Mouse (Mus musculus) hindbrain, embryonic 14.5 days (tissue): ENCODE data around the gene Peli1. TPM values are rescaled to one million over a fixed set of nuclear protein-coding genes. Genes with fewer than 3 reads are reported as not detected.

Experiments used
- ATAC-seq: fragments of 200-750 bp; cut with Nextera tagmentation; 2 replicates; pipeline ENCODE4 v1.8.0; 2017; ENCODE audit warnings: moderate number of reproducible peaks, mild to moderate bottlenecking, moderate TSS enrichment, moderate library complexity; ENCODE audit not compliant: low FRiP score
- DNase-seq: peaks from one replicate; pipeline ENCODE4 v3.0.0-alpha.2; 2015; ENCODE audit warnings: low spot score
- H3K27ac ChIP-seq: fragments of 300-500 bp; sonication (generic); 2 replicates; pipeline ENCODE4 v1.5.1; 2014; ENCODE audit warnings: mild to moderate bottlenecking, moderate library complexity
- H3K27me3 ChIP-seq: fragments of 300-500 bp; sonication (generic); 2 replicates; pipeline ENCODE4 v1.6.1; 2014; ENCODE audit warnings: mild to moderate bottlenecking, low read length, mixed read lengths; ENCODE audit not compliant: control insufficient read depth, insufficient read depth
- H3K36me3 ChIP-seq: fragments of 300-500 bp; sonication (generic); replicated peaks from 2 replicates; pipeline ENCODE4 v1.6.1; 2014; ENCODE audit not compliant: control insufficient read depth, insufficient read depth
- H3K4me1 ChIP-seq: fragments of 300-500 bp; sonication (generic); replicated peaks from 2 replicates; pipeline ENCODE4 v1.6.1; 2014; ENCODE audit warnings: antibody characterized with exemption, low read length, mixed read lengths; ENCODE audit not compliant: control insufficient read depth, insufficient read depth
- H3K4me2 ChIP-seq: fragments of 300-500 bp; sonication (generic); replicated peaks from 2 replicates; pipeline ENCODE4 v1.6.1; 2014; ENCODE audit warnings: mild to moderate bottlenecking, moderate library complexity
- H3K4me3 ChIP-seq: fragments of 300-500 bp; sonication (generic); replicated peaks from 2 replicates; pipeline ENCODE4 v1.5.1; 2014; ENCODE audit warnings: mild to moderate bottlenecking, low read length
- H3K9ac ChIP-seq: fragments of 300-500 bp; sonication (generic); 2 replicates; pipeline ENCODE4 v1.6.1; 2014
- H3K9me3 ChIP-seq: fragments of 300-500 bp; sonication (generic); 2 replicates; pipeline ENCODE4 v1.6.1; 2016; ENCODE audit warnings: low read length; ENCODE audit not compliant: control insufficient read depth
- WGBS: fragments of 180-500 bp; shearing (Covaris S2); extraction: QIAGEN DNeasy Blood & Tissue Kit; methylation state at CpG from one replicate; pipeline ENCODE4 v1.1.7; 2014; 5-methylcytosine and 5-hydroxymethylcytosine counted together
- polyA plus RNA-seq: library from polyadenylated mRNA; unstranded; fragments of >200 nt; fragmentation: Nextera tagmentation; extraction: Ambion mirVana; gene quantifications from 2 replicates; pipeline ENCODE4 v1.2.1, GENCODE M21; 2014

The Peli1 gene
- polyA plus RNA-seq, 1 experiment from 2014 or later, result 82.6 TPM

GRCm38 (mm10) chr11:21060386-21061074 is 30.6 kb upstream of the Peli1 start:
- Histone ChIP-seq H3K27me3 (no peaks in the 10 kb centered on the region), H3K36me3 (no peaks in the 10 kb centered on the region), H3K9me3 (no peaks in the 10 kb centered on the region), H3K4me1 (0 out of 2 replicates have a peak, but pooled peaks cover 5% of the 10 kb centered on the region), H3K27ac (no peak overlapping the region), H3K4me3 (no peak overlapping the region), H3K4me2 (no peak overlapping the region), H3K9ac (no peak overlapping the region)
- 68% methylated on average over 7 of the region's 7 CpGs for WGBS
- ATAC-seq (no peak), DNase-seq (no peak)

GRCm38 (mm10) chr11:21061075-21061403 is 30.1 kb upstream of the Peli1 start:
- no peaks in the 10 kb centered on the region for H3K27me3 ChIP-seq
- no peak overlapping the region for H3K9ac ChIP-seq
- H3K9me3 ChIP-seq, result no peaks in the 10 kb centered on the region
- WGBS, result 73% methylated on average over 8 of the region's 8 CpGs
- H3K4me2 ChIP-seq, result no peak overlapping the region
- 0 out of 2 replicates have a peak, but pooled peaks cover 5% of the 10 kb centered on the region for H3K4me1 ChIP-seq
- DNase-seq (no peak), ATAC-seq (no peak)
- no peak overlapping the region for H3K4me3 ChIP-seq
- no peaks in the 10 kb centered on the region for H3K36me3 ChIP-seq
- no peak overlapping the region for H3K27ac ChIP-seq

- ATAC-seq (no peak), DNase-seq (no peak)
- no peaks in the 10 kb centered on the region for H3K27me3 ChIP-seq
- no peak overlapping the region for H3K4me3 ChIP-seq
- no peaks in the 10 kb centered on the region for H3K36me3 ChIP-seq
- no peak overlapping the region for H3K27ac ChIP-seq
- H3K4me1 ChIP-seq, result 0 out of 2 replicates have a peak, but pooled peaks cover 5% of the 10 kb centered on the region
- H3K9ac ChIP-seq, result no peak overlapping the region
- 91% methylated on average over 8 of the region's 8 CpGs for WGBS
- H3K9me3 ChIP-seq, result no peaks in the 10 kb centered on the region
- no peak overlapping the region for H3K4me2 ChIP-seq
Observed at GRCm38 (mm10) chr11:21061431-21061830, 29.7 kb upstream of the Peli1 start.

GRCm38 (mm10) chr11:21062071-21062470 is 29.0 kb upstream of the Peli1 start:
- H3K27me3 ChIP-seq, result no peaks in the 10 kb centered on the region
- no peak overlapping the region for H3K27ac ChIP-seq
- H3K4me2 ChIP-seq, result no peak overlapping the region
- ATAC-seq, result no peak
- WGBS, result 96% methylated on average over 2 of the region's 2 CpGs
- H3K4me3 ChIP-seq, result no peak overlapping the region
- H3K4me1 ChIP-seq, result 0 out of 2 replicates have a peak, but pooled peaks cover 5% of the 10 kb centered on the region
- H3K36me3 ChIP-seq, result no peaks in the 10 kb centered on the region
- no peaks in the 10 kb centered on the region for H3K9me3 ChIP-seq
- DNase-seq, result no peak
- no peak overlapping the region for H3K9ac ChIP-seq

- ATAC-seq, result no peak
- H3K27ac ChIP-seq, result no peak overlapping the region
- no peaks in the 10 kb centered on the region for H3K9me3 ChIP-seq
- no peak overlapping the region for H3K4me2 ChIP-seq
- no peak overlapping the region for H3K9ac ChIP-seq
- 92% methylated on average over 3 of the region's 3 CpGs for WGBS
- no peak overlapping the region for H3K4me3 ChIP-seq
- no peaks in the 10 kb centered on the region for H3K27me3 ChIP-seq
- no peak for DNase-seq
- H3K4me1 ChIP-seq, result 0 out of 2 replicates have a peak, but pooled peaks cover 5% of the 10 kb centered on the region
- H3K36me3 ChIP-seq, result no peaks in the 10 kb centered on the region
Observed at GRCm38 (mm10) chr11:21063271-21063670, 27.8 kb upstream of the Peli1 start.

- Histone ChIP-seq H3K9ac (no peak overlapping the region), H3K9me3 (no peaks in the 10 kb centered on the region), H3K4me2 (no peak overlapping the region), H3K27me3 (no peaks in the 10 kb centered on the region), H3K4me3 (no peak overlapping the region), H3K4me1 (no peaks in the 10 kb centered on the region), H3K36me3 (no peaks in the 10 kb centered on the region), H3K27ac (no peak overlapping the region)
- ATAC-seq, result no peak
- no peak for DNase-seq
- WGBS, result 82% methylated on average over 2 of the region's 2 CpGs
Observed at GRCm38 (mm10) chr11:21079400-21079799, 11.7 kb upstream of the Peli1 start.

- Histone ChIP-seq H3K36me3 (no peaks in the 10 kb centered on the region), H3K4me1 (no peaks in the 10 kb centered on the region), H3K4me2 (no peak overlapping the region), H3K27me3 (no peaks in the 10 kb centered on the region), H3K27ac (no peak overlapping the region), H3K9me3 (no peaks in the 10 kb centered on the region), H3K9ac (no peak overlapping the region), H3K4me3 (no peak overlapping the region)
- DNase-seq, result no peak
- no peak for ATAC-seq
- 61% methylated on average over 3 of the region's 3 CpGs for WGBS
Observed at GRCm38 (mm10) chr11:21079851-21080362, 11.2 kb upstream of the Peli1 start.

- Histone ChIP-seq H3K9ac (no peak overlapping the region), H3K36me3 (no peaks in the 10 kb centered on the region), H3K4me2 (no peak overlapping the region), H3K27ac (no peak overlapping the region), H3K27me3 (no peaks in the 10 kb centered on the region), H3K4me1 (no peaks in the 10 kb centered on the region), H3K4me3 (no peak overlapping the region), H3K9me3 (no peaks in the 10 kb centered on the region)
- 87% methylated on average over 3 of the region's 3 CpGs for WGBS
- ATAC-seq (no peak), DNase-seq (no peak)
Observed at GRCm38 (mm10) chr11:21081169-21081568, 9.9 kb upstream of the Peli1 start.

- H3K4me2 ChIP-seq, result no peak overlapping the region
- no peak for DNase-seq
- 63% methylated on average over 2 of the region's 2 CpGs for WGBS
- ATAC-seq, result no peak
- no peak overlapping the region for H3K27ac ChIP-seq
- H3K9ac ChIP-seq, result no peak overlapping the region
- no peaks in the 10 kb centered on the region for H3K27me3 ChIP-seq
- no peaks in the 10 kb centered on the region for H3K9me3 ChIP-seq
- no peaks in the 10 kb centered on the region for H3K36me3 ChIP-seq
- no peaks in the 10 kb centered on the region for H3K4me1 ChIP-seq
- no peak overlapping the region for H3K4me3 ChIP-seq
Observed at GRCm38 (mm10) chr11:21082711-21083110, 8.4 kb upstream of the Peli1 start.
